Mouse (Mus musculus) embryonic facial prominence, embryonic 11.5 days (tissue): ENCODE results near the gene Ank3. TPM values are rescaled to one million over a fixed set of nuclear protein-coding genes. Genes with fewer than 3 reads are reported as not detected.

ENCODE experiments used
- ATAC-seq: fragments of 200-750 bp; cut with Nextera tagmentation; replicated peaks from 2 replicates; pipeline ENCODE4 v1.8.0; 2017; ENCODE audit warnings: low read depth; ENCODE audit not compliant: insufficient number of reproducible peaks, low FRiP score, low TSS enrichment
- DNase-seq: peaks from one replicate; pipeline ENCODE4 v3.0.0-alpha.2; 2015; ENCODE audit warnings: low spot score
- H3K27ac ChIP-seq: fragments of 300-500 bp; sonication (generic); replicated peaks from 2 replicates; pipeline ENCODE4 v1.5.1; 2014; ENCODE audit warnings: mild to moderate bottlenecking, low read depth, low read length, control low read depth
- H3K27me3 ChIP-seq: fragments of 300-500 bp; sonication (generic); 2 replicates; pipeline ENCODE4 v1.6.1; 2014; ENCODE audit warnings: mild to moderate bottlenecking, low read length, moderate library complexity, mixed read lengths; ENCODE audit not compliant: control insufficient read depth, insufficient read depth
- H3K36me3 ChIP-seq: fragments of 300-500 bp; sonication (generic); replicated peaks from 2 replicates; pipeline ENCODE4 v1.6.1; 2014; ENCODE audit warnings: low read depth, mild to moderate bottlenecking, low read length, moderate library complexity, mixed read lengths; ENCODE audit not compliant: control insufficient read depth, insufficient read depth
- H3K4me1 ChIP-seq: fragments of 300-500 bp; sonication (generic); 2 replicates; pipeline ENCODE4 v1.6.1; 2014; ENCODE audit warnings: low read length, mixed read lengths; ENCODE audit not compliant: control insufficient read depth, insufficient read depth
- H3K4me2 ChIP-seq: fragments of 300-500 bp; sonication (generic); 2 replicates; pipeline ENCODE4 v1.6.1; 2014; ENCODE audit warnings: low read depth, mild to moderate bottlenecking, control low read depth, low read length, moderate library complexity
- H3K4me3 ChIP-seq: fragments of 300-500 bp; sonication (generic); 2 replicates; pipeline ENCODE4 v1.5.1; 2014; ENCODE audit warnings: low read depth, low read length, control low read depth
- H3K9ac ChIP-seq: fragments of 300-500 bp; sonication (generic); replicated peaks from 2 replicates; pipeline ENCODE4 v1.6.1; 2014; ENCODE audit warnings: mild to moderate bottlenecking, control low read depth, low read length
- H3K9me3 ChIP-seq: fragments of 300-500 bp; sonication (generic); replicated peaks from 2 replicates; pipeline ENCODE4 v1.6.1; 2016; ENCODE audit warnings: mild to moderate bottlenecking, low read length, inconsistent platforms, mixed read lengths; ENCODE audit not compliant: control insufficient read depth
- WGBS: fragments of 180-500 bp; shearing (Covaris S2); extraction: QIAGEN DNeasy Blood & Tissue Kit; methylation state at CpG from one replicate; pipeline ENCODE4 v1.1.7; 2014; 5-methylcytosine and 5-hydroxymethylcytosine counted together
- polyA plus RNA-seq: library from polyadenylated mRNA; unstranded; fragments of >200 nt; fragmentation: Nextera tagmentation; extraction: Ambion mirVana; gene quantifications from 2 replicates; pipeline ENCODE4 v1.2.1, GENCODE M21; 2014

Ank3 gene
- polyA plus RNA-seq, 1 experiment from 2014 or later, result 32.5 TPM

DNA sequence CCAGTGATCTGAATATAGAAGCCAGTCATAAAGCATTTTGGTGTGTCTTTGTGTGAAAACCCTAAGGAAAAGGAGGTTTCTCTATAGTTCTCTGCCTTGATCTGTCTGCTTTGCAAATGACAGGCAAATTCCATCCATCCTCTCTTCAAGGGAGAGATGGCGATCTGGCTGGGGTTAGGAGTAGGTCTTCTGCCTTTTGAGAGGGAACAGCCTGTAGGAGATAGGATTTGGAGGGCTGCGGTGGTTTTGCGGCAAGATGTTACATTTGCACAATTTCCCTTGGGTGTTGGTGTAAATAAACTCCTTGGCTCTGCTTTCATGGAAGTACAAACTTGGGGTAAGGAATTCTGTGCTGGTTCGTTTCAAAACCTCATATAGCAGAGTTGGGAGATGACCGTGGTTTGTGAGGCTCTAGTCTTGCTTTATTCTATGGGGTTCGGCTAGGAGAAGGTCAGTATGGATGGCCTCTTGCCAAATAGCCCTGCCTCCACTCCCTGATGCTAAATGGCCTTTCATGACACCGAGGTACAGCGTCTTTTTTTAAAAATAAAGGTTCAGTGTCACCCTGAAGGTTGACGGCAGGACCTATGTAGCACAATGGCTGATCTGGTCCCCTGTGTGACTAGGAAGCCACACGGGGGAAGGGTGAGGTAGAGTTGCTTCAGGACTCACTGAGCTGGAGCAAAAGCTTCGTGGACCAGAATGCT is 309.4 kb downstream of the Ank3 start:
- DNase-seq (no peak), ATAC-seq (no peak)
- 78% methylated on average over 11 of the region's 11 CpGs for WGBS
- Histone ChIP-seq H3K9me3 (no peaks in the 10 kb centered on the region), H3K27me3 (no peaks in the 10 kb centered on the region), H3K27ac (no peak overlapping the region), H3K36me3 (no peaks in the 10 kb centered on the region), H3K4me1 (peaks cover 3% of the 10 kb centered on the region; the same call in 1 of the 2 replicates), H3K4me3 (no peak overlapping the region), H3K4me2 (no peak overlapping the region), H3K9ac (no peak overlapping the region)

DNA sequence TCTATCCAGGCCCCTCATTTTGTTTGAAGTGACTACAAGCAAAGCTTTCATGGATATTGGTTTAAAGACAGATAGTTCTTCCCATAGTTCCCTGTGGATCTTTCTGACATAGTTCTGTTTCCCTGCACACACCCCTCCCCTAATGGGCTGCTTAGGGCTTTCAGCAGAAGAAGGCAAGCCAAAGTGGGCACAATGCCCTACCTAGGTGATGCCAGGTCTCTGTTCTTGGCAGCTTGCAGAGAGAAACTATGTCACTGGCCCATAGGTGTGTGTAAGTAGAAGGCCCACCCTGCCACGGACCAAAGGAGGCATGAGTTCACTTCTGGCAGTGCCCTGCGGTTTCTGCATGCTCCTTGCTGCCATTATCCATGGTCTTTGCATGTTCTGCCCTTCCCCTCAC is 311.1 kb downstream of the Ank3 start:
- WGBS, result 83% methylated on average over 2 of the region's 2 CpGs
- no peak for ATAC-seq
- H3K36me3 ChIP-seq, result no peaks in the 10 kb centered on the region

DNA sequence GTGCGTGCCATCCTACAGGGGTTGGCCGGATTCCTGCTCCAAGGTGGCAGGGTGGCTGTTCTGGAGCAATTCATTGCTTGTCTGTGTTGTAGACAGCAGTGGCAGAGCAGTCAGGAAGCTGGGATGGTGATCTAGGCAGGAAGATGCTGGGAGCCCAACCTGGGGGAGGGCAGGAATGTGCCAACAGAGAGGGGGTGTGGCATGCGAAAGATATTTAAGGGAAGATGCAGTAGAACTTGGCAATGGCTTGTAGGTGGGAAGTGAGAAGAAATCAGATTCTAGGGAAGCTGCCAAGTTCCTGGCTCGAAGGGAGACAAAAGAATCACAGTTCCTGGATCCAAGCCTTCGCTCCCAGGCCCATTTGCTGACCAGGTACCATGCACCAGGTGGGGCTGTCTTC is 312.2 kb downstream of the Ank3 start:
- DNase-seq (no peak), ATAC-seq (no peak)
- no peaks in the 10 kb centered on the region for H3K9me3 ChIP-seq
- H3K4me1 ChIP-seq, result peaks cover 3% of the 10 kb centered on the region; the same call in 1 of the 2 replicates
- H3K27me3 ChIP-seq, result no peaks in the 10 kb centered on the region
- no peaks in the 10 kb centered on the region for H3K36me3 ChIP-seq
- H3K4me2 ChIP-seq, result no peak overlapping the region
- H3K4me3 ChIP-seq, result no peak overlapping the region
- H3K27ac ChIP-seq, result no peak overlapping the region
- WGBS, result 91% methylated on average over 5 of the region's 5 CpGs
- no peak overlapping the region for H3K9ac ChIP-seq

More for the DNA sequence above, 311.1 kb downstream of the Ank3 start:
- no peak for DNase-seq
- no peak overlapping the region for H3K4me3 ChIP-seq
- H3K9me3 ChIP-seq, result no peaks in the 10 kb centered on the region
- peaks cover 3% of the 10 kb centered on the region; the same call in 1 of the 2 replicates for H3K4me1 ChIP-seq
- H3K27me3 ChIP-seq, result no peaks in the 10 kb centered on the region
- no peak overlapping the region for H3K9ac ChIP-seq
- no peak overlapping the region for H3K4me2 ChIP-seq
- H3K27ac ChIP-seq, result no peak overlapping the region

DNA sequence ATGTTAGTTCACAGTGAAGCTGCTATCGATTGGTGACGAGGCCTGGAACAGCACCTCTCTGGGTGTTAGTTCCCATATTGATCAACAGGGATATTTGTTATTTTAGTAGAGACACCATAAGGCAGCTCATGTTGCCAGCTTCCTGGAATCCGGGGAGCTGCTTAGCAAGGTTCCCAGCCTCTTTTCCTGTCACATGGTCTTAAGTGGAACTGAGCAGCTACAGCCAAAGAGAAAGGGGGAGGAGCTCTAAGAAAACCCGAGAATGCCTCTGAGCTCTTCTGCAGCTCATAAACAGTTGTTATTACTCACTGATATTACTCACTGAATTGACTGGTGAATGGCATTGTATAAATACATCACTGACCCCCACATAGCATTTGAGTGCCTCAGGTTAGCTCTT is 318.3 kb downstream of the Ank3 start:
- Histone ChIP-seq H3K4me1 (no peaks in the 10 kb centered on the region), H3K4me2 (no peak overlapping the region), H3K9ac (no peak overlapping the region), H3K36me3 (no peaks in the 10 kb centered on the region), H3K9me3 (no peaks in the 10 kb centered on the region), H3K27ac (no peak overlapping the region), H3K4me3 (no peak overlapping the region), H3K27me3 (no peaks in the 10 kb centered on the region)
- ATAC-seq (no peak), DNase-seq (no peak)
- 64% methylated on average over 4 of the region's 4 CpGs for WGBS

DNA sequence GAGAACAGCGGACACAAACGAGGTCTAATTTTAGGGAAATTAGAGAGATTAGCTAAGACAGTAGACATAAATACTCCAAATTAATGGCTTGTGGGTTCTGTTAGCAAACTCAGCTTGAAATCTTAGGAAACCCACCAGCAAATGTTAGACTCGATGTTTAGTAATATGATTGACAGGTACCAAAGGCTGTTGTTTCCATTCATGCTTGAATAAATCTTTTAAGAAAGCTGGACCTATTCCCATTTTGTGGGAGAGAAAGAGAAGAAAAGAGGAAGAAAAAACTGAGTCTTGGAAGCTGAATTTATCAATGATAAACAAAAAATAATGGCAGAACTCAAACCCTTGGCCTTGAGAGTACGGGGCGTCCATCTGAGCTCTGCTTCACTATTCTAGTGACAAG is 320.8 kb downstream of the Ank3 start:
- Histone ChIP-seq H3K4me1 (no peaks in the 10 kb centered on the region), H3K27ac (no peak overlapping the region), H3K36me3 (no peaks in the 10 kb centered on the region), H3K4me2 (no peak overlapping the region), H3K4me3 (no peak overlapping the region), H3K9ac (no peak overlapping the region), H3K27me3 (no peaks in the 10 kb centered on the region), H3K9me3 (no peaks in the 10 kb centered on the region)
- no peak for ATAC-seq
- no peak for DNase-seq
- 81% methylated on average over 5 of the region's 5 CpGs for WGBS

DNA sequence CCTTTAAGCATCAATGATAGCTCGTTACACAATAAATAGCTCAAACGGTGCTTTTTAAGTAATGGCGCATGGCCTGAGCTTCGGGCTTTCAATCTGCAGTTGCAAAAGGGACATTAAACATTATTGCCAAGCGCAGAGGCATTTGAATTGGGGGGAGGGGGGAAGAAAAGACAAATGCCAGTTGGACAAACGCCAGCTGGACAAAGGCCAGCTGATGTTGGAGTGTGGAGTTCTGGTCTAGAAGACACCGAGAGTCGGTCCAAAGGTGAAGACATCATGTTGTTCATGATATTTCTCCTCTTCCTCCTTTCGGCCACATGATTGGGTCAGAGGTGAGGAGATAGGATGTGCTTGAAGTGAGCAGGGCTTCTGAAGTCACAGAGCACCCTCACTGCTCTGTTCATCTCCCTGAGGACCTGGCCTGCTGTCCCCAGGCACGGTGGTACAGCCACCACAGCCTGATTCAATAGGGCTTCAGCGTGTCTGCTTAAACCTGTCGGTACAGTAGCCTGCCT is 321.4 kb downstream of the Ank3 start:
- no peaks in the 10 kb centered on the region for H3K36me3 ChIP-seq
- no peaks in the 10 kb centered on the region for H3K4me1 ChIP-seq
- no peak overlapping the region for H3K4me3 ChIP-seq
- no peaks in the 10 kb centered on the region for H3K27me3 ChIP-seq
- DNase-seq (no peak), ATAC-seq (no peak)
- H3K9me3 ChIP-seq, result no peaks in the 10 kb centered on the region
- 76% methylated on average over 12 of the region's 12 CpGs for WGBS
- no peak overlapping the region for H3K9ac ChIP-seq
- no peak overlapping the region for H3K4me2 ChIP-seq
- no peak overlapping the region for H3K27ac ChIP-seq

DNA sequence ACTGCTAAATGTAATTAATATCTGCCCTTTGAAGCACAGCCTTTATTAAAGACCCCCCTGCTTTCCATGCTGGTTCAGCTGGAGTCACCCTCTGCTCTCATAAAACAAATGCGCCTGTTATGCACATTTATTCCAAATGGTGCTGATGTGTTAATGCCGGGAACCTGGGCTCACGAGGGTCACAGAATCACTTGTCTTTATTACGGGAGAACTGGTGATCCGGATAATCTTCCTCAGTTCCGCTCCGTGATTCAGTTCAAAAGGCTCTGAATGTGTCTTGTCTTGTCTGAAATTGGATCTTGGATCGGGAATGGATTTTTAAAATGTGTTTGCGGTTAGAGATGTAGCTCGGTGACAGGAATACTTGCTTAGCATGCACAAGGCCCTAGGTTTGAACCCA is 321.9 kb downstream of the Ank3 start:
- Histone ChIP-seq H3K4me3 (no peak overlapping the region), H3K9ac (no peak overlapping the region), H3K4me1 (no peaks in the 10 kb centered on the region), H3K9me3 (no peaks in the 10 kb centered on the region), H3K27me3 (no peaks in the 10 kb centered on the region), H3K27ac (no peak overlapping the region), H3K36me3 (no peaks in the 10 kb centered on the region), H3K4me2 (no peak overlapping the region)
- WGBS, result 64% methylated on average over 10 of the region's 10 CpGs
- DNase-seq (peak; percentile 13), ATAC-seq (no peak)

DNA sequence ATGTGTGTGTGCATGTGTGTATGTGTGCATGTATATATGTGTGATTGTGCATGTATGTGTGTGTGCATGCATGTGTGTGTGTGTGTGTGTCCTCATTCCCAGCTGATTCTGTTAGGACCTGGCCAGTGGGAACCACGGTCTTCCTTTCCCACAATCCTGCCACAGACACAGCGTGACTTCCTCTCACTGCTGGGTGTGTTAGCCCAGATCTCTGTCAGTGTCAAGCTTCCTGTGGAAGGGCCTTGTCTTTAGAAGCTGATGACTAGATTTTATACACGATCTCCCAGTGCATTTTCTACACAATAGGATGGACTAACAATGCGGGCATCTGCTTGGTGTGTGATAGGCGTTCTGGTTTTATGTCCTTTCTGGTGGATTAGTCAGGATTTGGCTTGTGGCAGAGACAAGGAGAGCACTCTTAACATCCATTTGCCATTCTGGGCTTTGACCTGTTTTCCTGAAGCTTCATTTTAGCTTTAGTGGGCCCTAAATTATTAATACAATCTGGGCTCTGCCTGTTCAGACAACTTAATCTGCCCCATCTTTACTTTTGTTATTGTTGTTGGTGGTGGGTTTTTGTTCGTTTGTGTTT is 322.4 kb downstream of the Ank3 start:
- no peaks in the 10 kb centered on the region for H3K36me3 ChIP-seq
- no peaks in the 10 kb centered on the region for H3K4me1 ChIP-seq
- DNase-seq (no peak), ATAC-seq (no peak)
- 68% methylated on average over 6 of the region's 6 CpGs for WGBS
- no peak overlapping the region for H3K9ac ChIP-seq
- no peak overlapping the region for H3K27ac ChIP-seq
- no peaks in the 10 kb centered on the region for H3K27me3 ChIP-seq
- no peak overlapping the region for H3K4me2 ChIP-seq
- no peaks in the 10 kb centered on the region for H3K9me3 ChIP-seq
- no peak overlapping the region for H3K4me3 ChIP-seq
